Comparison of ENCODE assay signal across 8 mouse cellular contexts in genomic region chr3:83002191-83002590, GRCm38 (mm10).
DNase-seq lines count a peak whose midpoint lies in the region.

No protein-coding gene starts in this region.

- DNase-seq in heart, adult 11 months = peak; percentile 65
- no peak for DNase-seq in heart, adult 9 months (ENCODE audit: low spot score in 2 of 2)
- peak; percentile 27 for DNase-seq in urinary bladder, postnatal 14 days (ENCODE audit: low spot score)
- DNase-seq in urinary bladder, postnatal 36 days (ENCODE audit: low spot score in 2 of 2) = no peak
- peak; percentile 65 to 67 for DNase-seq in cerebellum, postnatal 14 days
- peak; percentile 64 for DNase-seq in induced T-regulatory cell, adult 2 months (ENCODE audit: low read depth)
- DNase-seq in lung, postnatal 36 days = peak; percentile 47
- no peak for DNase-seq in yolk sac, embryonic 10.5 days (ENCODE audit: low spot score)

Comparison
In these comparisons a context has a peak if more than half of its experiments do, and no peak if none do; other contexts are left out.
1. DNase-seq: peak in heart, adult 11 months (single experiment), urinary bladder, postnatal 14 days (single experiment), cerebellum, postnatal 14 days (2 of 2), induced T-regulatory cell, adult 2 months (single experiment) and lung, postnatal 36 days (single experiment); none in heart, adult 9 months (0 of 2), urinary bladder, postnatal 36 days (0 of 2) and yolk sac, embryonic 10.5 days (single experiment).